Mouse (Mus musculus): ENCODE results near the gene Rai1. TPM values are rescaled to one million over a fixed set of nuclear protein-coding genes. Genes with fewer than 3 reads are reported as not detected.

Gene Rai1
- polyA plus RNA-seq, 1 experiment from 2014 or later, result 30.6 TPM

DNA sequence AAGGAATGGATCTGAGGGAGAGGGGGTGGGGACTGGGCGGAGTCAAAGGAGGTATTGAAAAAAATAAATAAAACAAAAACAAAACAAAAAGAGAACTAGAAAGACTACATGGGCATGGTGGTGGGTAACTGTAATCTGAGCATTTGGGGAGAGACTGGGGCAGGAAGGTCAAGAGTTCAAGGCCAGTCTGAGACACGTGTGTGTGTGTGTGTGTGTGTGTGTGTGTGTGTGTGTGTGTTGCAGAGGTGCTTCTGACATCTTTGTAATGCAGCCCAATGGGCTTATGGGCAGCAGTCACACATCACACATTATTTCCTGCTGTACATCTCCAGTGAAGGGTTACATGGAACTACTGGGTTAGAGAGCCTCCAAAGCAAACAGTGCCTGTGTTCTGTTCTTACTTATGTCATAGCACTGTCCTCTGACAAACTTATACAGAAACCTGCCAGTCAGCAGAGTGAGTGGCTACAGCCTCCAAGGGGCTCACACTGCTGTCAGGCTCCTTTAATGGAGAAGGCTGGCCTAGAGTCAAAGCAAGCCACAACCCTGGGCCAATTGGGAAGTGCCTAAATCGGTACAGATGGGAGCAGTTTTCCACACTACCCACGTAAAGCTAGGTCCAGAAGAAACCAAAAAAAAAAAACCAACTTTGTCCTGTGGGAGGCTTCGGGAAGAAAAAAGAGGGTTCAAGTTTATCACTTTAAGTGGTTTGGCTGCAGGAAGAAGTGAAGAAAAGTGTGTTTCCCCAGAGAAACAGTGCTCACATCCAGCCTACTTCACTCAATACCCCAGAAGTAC, 143.1 kb downstream of the Rai1 start:
- ATAC-seq (ENCODE audit: insufficient number of reproducible peaks, insufficient read depth, low FRiP score, low read depth), result no peak
- H3K4me2 ChIP-seq (replicated peaks; ENCODE audit: low read depth, low read length), result no peak overlapping the region
- no peaks in the 10 kb centered on the region for H3K27me3 ChIP-seq (ENCODE audit: control insufficient read depth, insufficient read depth, low read length)
- H3K27ac ChIP-seq (ENCODE audit: low read length), result no peak overlapping the region
- 53% methylated on average over 5 of the region's 5 CpGs for WGBS
- no peak overlapping the region for H3K4me3 ChIP-seq (ENCODE audit: low read depth, low read length)
- H3K36me3 ChIP-seq (ENCODE audit: control insufficient read depth, insufficient read depth, low read length), result no peaks in the 10 kb centered on the region
- H3K9me3 ChIP-seq (ENCODE audit: control insufficient read depth, low read depth, low read length), result no peaks in the 10 kb centered on the region
- H3K4me1 ChIP-seq (ENCODE audit: control insufficient read depth, insufficient read depth, low read length), result no peaks in the 10 kb centered on the region
- H3K9ac ChIP-seq (replicated peaks; ENCODE audit: low read depth, low read length), result no peak overlapping the region

Small RNA genes lying within 50 kb of the gene (microRNA-seq; reads per million reads assigned to microRNA genes)
- not detected for gene Mir6921
- gene Mir6922, result not detected

Other genes with a start within 250 kb of the Rai1 start
- 38.4 and 39.1 TPM in 2 replicates for gene Med9, start 156.8 kb upstream of the Rai1 start, polyA plus RNA-seq (2014; fragmentation: Nextera tagmentation; extraction: Ambion mirVana)
- gene Rasd1, start 140.1 kb upstream of the Rai1 start, polyA plus RNA-seq (2014; fragmentation: Nextera tagmentation; extraction: Ambion mirVana), result 2.0 and 2.3 TPM in 2 replicates
- 6.7 and 8.3 TPM in 2 replicates for gene Pemt, start 58.5 kb upstream of the Rai1 start, polyA plus RNA-seq (2014; fragmentation: Nextera tagmentation; extraction: Ambion mirVana)
- gene Srebf1, start 117.6 kb downstream of the Rai1 start, polyA plus RNA-seq (2014; fragmentation: Nextera tagmentation; extraction: Ambion mirVana), result 70.9 and 72.6 TPM in 2 replicates
- gene Tom1l2, start 247.9 kb downstream of the Rai1 start, polyA plus RNA-seq (2014; fragmentation: Nextera tagmentation; extraction: Ambion mirVana), result 22.2 and 22.7 TPM in 2 replicates
- gene Drc3, start 248.3 kb downstream of the Rai1 start, polyA plus RNA-seq (2014; fragmentation: Nextera tagmentation; extraction: Ambion mirVana), result 0.98 and 1.8 TPM in 2 replicates